Mouse (Mus musculus) kidney, embryonic 15.5 days (tissue): ENCODE measurements around the gene Fhdc1. TPM values are rescaled to one million over a fixed set of nuclear protein-coding genes. Genes with fewer than 3 reads are reported as not detected.

Experiments
- ATAC-seq: fragments of 200-750 bp; cut with Nextera tagmentation; replicated peaks from 2 replicates; pipeline ENCODE4 v1.8.0; 2017; ENCODE audit warnings: moderate TSS enrichment; ENCODE audit not compliant: low FRiP score
- H3K27ac ChIP-seq: fragments of 300-500 bp; sonication (generic); 2 replicates; pipeline ENCODE4 v1.5.1; 2015; ENCODE audit warnings: mild to moderate bottlenecking, inconsistent platforms
- H3K27me3 ChIP-seq: fragments of 300-500 bp; sonication (generic); 2 replicates; pipeline ENCODE4 v1.6.1; 2015; ENCODE audit warnings: inconsistent platforms
- H3K36me3 ChIP-seq: fragments of 300-500 bp; sonication (generic); 2 replicates; pipeline ENCODE4 v1.6.1; 2015; ENCODE audit warnings: inconsistent platforms
- H3K4me1 ChIP-seq: fragments of 300-500 bp; sonication (generic); 2 replicates; pipeline ENCODE4 v1.6.1; 2015; ENCODE audit warnings: inconsistent platforms
- H3K4me2 ChIP-seq: fragments of 300-500 bp; sonication (generic); 2 replicates; pipeline ENCODE4 v1.6.1; 2015; ENCODE audit warnings: moderate library complexity, mild to moderate bottlenecking, inconsistent platforms
- H3K4me3 ChIP-seq: fragments of 300-500 bp; sonication (generic); replicated peaks from 2 replicates; pipeline ENCODE4 v1.5.1; 2015; ENCODE audit warnings: mild to moderate bottlenecking, inconsistent platforms
- H3K9ac ChIP-seq: fragments of 300-500 bp; sonication (generic); 2 replicates; pipeline ENCODE4 v1.6.1; 2015; ENCODE audit warnings: mild to moderate bottlenecking, inconsistent platforms
- H3K9me3 ChIP-seq: fragments of 300-500 bp; sonication (generic); replicated peaks from 2 replicates; pipeline ENCODE4 v1.6.1; 2016; ENCODE audit warnings: inconsistent platforms
- WGBS: fragments of 180-500 bp; shearing (Covaris S2); methylation state at CpG from one replicate; pipeline ENCODE4 v1.1.7; 2015; ENCODE audit warnings: mixed read lengths; 5-methylcytosine and 5-hydroxymethylcytosine counted together
- polyA plus RNA-seq: library from polyadenylated mRNA; unstranded; fragments of >200 nt; fragmentation: Nextera tagmentation; extraction: Ambion mirVana; gene quantifications from 2 replicates; pipeline ENCODE4 v1.2.1, GENCODE M21; 2015

The Fhdc1 gene
- polyA plus RNA-seq, 1 experiment from 2014 or later, result 5.3 TPM

- no peak overlapping the region for H3K4me2 ChIP-seq
- no peak overlapping the region for H3K27ac ChIP-seq
- H3K4me3 ChIP-seq, result no peak overlapping the region
- no peaks in the 10 kb centered on the region for H3K4me1 ChIP-seq
- H3K36me3 ChIP-seq, result peaks cover 9% of the 10 kb centered on the region; the same call in 1 of the 2 replicates
- no peak for ATAC-seq
- H3K27me3 ChIP-seq, result no peaks in the 10 kb centered on the region
- 67% methylated on average over 6 of the region's 6 CpGs for WGBS
- H3K9me3 ChIP-seq, result no peaks in the 10 kb centered on the region
- H3K9ac ChIP-seq, result no peak overlapping the region
These were observed 8.5 kb upstream of the Fhdc1 start for GRCm38 (mm10) chr3:84488716-84489115.

- Histone ChIP-seq H3K36me3 (no peaks in the 10 kb centered on the region), H3K4me3 (no peak overlapping the region), H3K9me3 (no peaks in the 10 kb centered on the region), H3K9ac (no peak overlapping the region), H3K27me3 (peaks cover 15% of the 10 kb centered on the region; the same call in 1 of the 2 replicates), H3K4me1 (peaks cover 14% of the 10 kb centered on the region), H3K4me2 (no peak overlapping the region), H3K27ac (no peak overlapping the region)
- WGBS, result 58% methylated on average over 3 of the region's 3 CpGs
- no peak for ATAC-seq
These were observed 4.7 kb upstream of the Fhdc1 start for GRCm38 (mm10) chr3:84484891-84485290.

DNA sequence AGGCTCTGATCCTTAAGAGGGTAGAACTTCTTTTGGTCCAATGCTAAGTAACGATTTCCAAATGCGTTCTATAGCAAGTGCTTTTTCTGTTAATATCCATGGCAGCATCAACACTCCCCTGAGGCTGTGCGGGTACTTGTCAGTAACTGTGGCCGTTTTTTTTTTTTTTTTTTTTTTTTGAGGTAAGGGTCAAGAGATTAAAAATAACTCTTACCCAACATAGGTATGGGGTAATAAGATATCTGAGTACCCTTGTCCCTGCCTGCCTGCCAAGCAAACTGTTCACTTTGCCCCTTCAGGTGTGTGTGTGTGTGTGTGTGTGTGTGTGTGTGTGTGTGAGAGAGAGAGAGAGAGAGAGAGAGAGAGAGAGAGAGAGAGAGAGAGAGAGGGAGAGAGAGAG is 4.1 kb upstream of the Fhdc1 start:
- H3K9me3 ChIP-seq, result no peaks in the 10 kb centered on the region
- no peak overlapping the region for H3K27ac ChIP-seq
- no peak overlapping the region for H3K4me2 ChIP-seq
- no peak overlapping the region for H3K4me3 ChIP-seq
- 68% methylated on average over 4 of the region's 4 CpGs for WGBS
- no peak for ATAC-seq
- no peak overlapping the region for H3K9ac ChIP-seq
- peaks cover 21% of the 10 kb centered on the region for H3K27me3 ChIP-seq
- H3K4me1 ChIP-seq, result peaks cover 20% of the 10 kb centered on the region
- no peaks in the 10 kb centered on the region for H3K36me3 ChIP-seq

- Histone ChIP-seq H3K9ac (no peak overlapping the region), H3K27me3 (peaks cover 43% of the 10 kb centered on the region), H3K4me1 (peaks cover 31% of the 10 kb centered on the region), H3K36me3 (no peaks in the 10 kb centered on the region), H3K4me3 (no peak overlapping the region), H3K27ac (no peak overlapping the region), H3K9me3 (no peaks in the 10 kb centered on the region), H3K4me2 (no peak overlapping the region)
- no peak for ATAC-seq
- WGBS, result 65% methylated on average over 6 of the region's 6 CpGs
These were observed 1.9 kb upstream of the Fhdc1 start for GRCm38 (mm10) chr3:84482121-84482520.

- no peaks in the 10 kb centered on the region for H3K9me3 ChIP-seq
- peak overlapping the region; percentile 100 for H3K4me2 ChIP-seq
- no peaks in the 10 kb centered on the region for H3K36me3 ChIP-seq
- peak overlapping the region; percentile 69 for H3K4me3 ChIP-seq
- peaks cover 51% of the 10 kb centered on the region for H3K27me3 ChIP-seq
- H3K4me1 ChIP-seq, result peaks cover 31% of the 10 kb centered on the region
- 0 out of 2 replicates have a peak, but pooled peaks have one; percentile 16 for ATAC-seq
- H3K9ac ChIP-seq, result no peak overlapping the region
- 4% methylated on average over 11 of the region's 11 CpGs for WGBS
- H3K27ac ChIP-seq, result no peak overlapping the region
These were observed 875 bp upstream of the Fhdc1 start for GRCm38 (mm10) chr3:84481104-84481503.

DNA sequence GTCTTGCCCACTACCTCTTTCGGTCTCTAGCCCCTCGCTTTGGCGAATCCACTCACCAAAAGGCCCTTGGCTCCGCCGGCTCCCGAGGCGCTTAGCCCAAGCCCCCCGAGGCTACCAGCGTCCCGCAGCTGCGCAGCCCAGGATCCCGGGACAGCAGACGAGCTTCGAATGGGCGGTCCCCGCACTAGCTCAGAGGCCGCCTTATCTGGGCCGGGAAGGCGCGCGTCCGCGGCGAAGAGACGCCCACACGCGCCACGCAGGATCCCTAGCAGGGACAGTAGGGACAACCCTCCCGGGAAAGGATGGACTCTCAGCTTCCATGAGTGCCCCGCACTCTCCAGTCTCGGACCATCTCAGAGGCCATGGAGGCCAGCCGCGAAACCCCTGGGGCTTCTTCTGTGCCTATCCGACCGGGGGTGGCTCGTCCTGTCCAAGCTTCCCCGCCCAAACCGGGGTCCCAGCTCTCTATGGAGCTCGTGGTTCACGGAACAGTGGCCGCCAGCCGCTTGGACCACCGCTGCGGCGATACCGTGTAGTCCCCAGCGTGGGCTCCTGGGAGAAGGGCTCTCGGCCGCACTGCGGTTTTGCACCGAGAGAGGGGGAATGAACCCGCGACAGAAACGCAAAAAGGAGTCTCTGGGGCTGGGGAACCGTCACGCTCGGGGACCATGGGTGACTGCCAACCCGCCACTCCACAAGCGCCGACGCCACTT is 780 bp downstream of the Fhdc1 start:
- WGBS, result under 1% methylated on average over 61 of the region's 61 CpGs
- Histone ChIP-seq H3K4me3 (peak overlapping the region; percentile 69), H3K27ac (no peak overlapping the region), H3K9ac (peak overlapping the region; percentile 60), H3K4me2 (peak overlapping the region; percentile 100), H3K36me3 (no peaks in the 10 kb centered on the region), H3K9me3 (no peaks in the 10 kb centered on the region), H3K27me3 (peaks cover 63% of the 10 kb centered on the region), H3K4me1 (peaks cover 31% of the 10 kb centered on the region)
- ATAC-seq, result peak; percentile 74

DNA sequence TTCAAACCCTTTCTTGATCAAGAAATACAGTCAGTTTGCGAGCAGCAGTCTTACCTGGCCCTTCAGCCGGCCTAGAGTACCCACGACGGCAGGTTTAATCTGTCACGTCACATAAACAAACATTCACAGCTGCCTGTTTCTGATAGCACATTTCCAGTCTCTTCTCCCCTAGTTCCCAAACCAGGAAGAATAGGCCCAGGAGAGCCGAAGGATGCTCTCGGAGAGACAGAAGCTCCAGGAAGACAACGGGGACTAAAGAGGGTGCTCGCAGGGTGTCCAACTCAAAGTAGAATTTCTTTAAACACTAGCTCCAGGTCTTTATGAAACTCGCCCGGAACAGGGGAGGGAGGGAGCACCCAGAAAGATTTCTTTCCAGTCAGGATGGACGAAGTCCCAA is 1.3 kb downstream of the Fhdc1 start:
- WGBS, result 4% methylated on average over 12 of the region's 12 CpGs
- peaks cover 63% of the 10 kb centered on the region for H3K27me3 ChIP-seq
- H3K9me3 ChIP-seq, result no peaks in the 10 kb centered on the region
- peaks cover 35% of the 10 kb centered on the region for H3K4me1 ChIP-seq
- H3K36me3 ChIP-seq, result no peaks in the 10 kb centered on the region
- peak overlapping the region; percentile 69 for H3K4me3 ChIP-seq
- H3K9ac ChIP-seq, result peak overlapping the region; percentile 60
- ATAC-seq, result no peak
- no peak overlapping the region for H3K27ac ChIP-seq
- peak overlapping the region; percentile 100 for H3K4me2 ChIP-seq

DNA sequence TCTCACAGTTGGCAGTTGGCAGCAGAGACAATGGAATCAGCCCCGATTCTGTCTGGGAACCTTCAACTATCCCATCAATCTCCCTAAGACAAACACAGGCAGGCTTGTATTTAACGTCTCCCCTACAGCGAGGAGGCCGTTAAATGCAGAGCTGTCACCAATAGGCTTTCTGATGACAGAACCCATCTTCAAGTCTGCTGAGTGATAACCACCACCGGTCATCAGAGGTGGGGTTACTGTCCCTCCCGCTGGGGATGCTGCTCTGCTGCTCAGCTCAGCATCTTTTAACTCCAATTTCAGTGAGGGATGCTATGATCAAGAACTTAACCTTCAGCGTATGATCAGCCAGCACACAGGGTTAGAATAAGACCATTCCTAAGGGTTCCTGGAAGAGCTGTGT is 2.0 kb downstream of the Fhdc1 start:
- Histone ChIP-seq H3K4me3 (peak overlapping the region; percentile 69), H3K36me3 (no peaks in the 10 kb centered on the region), H3K27me3 (peaks cover 63% of the 10 kb centered on the region), H3K4me1 (peaks cover 41% of the 10 kb centered on the region), H3K9me3 (no peaks in the 10 kb centered on the region), H3K9ac (no peak overlapping the region), H3K4me2 (peak overlapping the region; percentile 100; the same call in 1 of the 2 replicates), H3K27ac (no peak overlapping the region)
- no peak for ATAC-seq
- WGBS, result 6% methylated on average over 7 of the region's 7 CpGs

- H3K4me1 ChIP-seq, result peaks cover 47% of the 10 kb centered on the region
- no peak overlapping the region for H3K4me2 ChIP-seq
- no peak overlapping the region for H3K27ac ChIP-seq
- H3K27me3 ChIP-seq, result peaks cover 61% of the 10 kb centered on the region
- no peaks in the 10 kb centered on the region for H3K9me3 ChIP-seq
- no peak for ATAC-seq
- H3K9ac ChIP-seq, result no peak overlapping the region
- H3K4me3 ChIP-seq, result no peak overlapping the region
- H3K36me3 ChIP-seq, result no peaks in the 10 kb centered on the region
- WGBS, result 87% methylated on average over 1 of the region's 1 CpGs
These were observed 2.7 kb downstream of the Fhdc1 start for GRCm38 (mm10) chr3:84477498-84477897.

GRCm38 (mm10) chr3:84474981-84475775 is 5.1 kb downstream of the Fhdc1 start:
- H3K36me3 ChIP-seq, result no peaks in the 10 kb centered on the region
- no peak overlapping the region for H3K9ac ChIP-seq
- H3K4me1 ChIP-seq, result peaks cover 40% of the 10 kb centered on the region
- H3K4me2 ChIP-seq, result no peak overlapping the region
- 88% methylated on average over 12 of the region's 12 CpGs for WGBS
- H3K9me3 ChIP-seq, result no peaks in the 10 kb centered on the region
- H3K27ac ChIP-seq, result no peak overlapping the region
- H3K4me3 ChIP-seq, result no peak overlapping the region
- no peak for ATAC-seq
- peaks cover 51% of the 10 kb centered on the region for H3K27me3 ChIP-seq

GRCm38 (mm10) chr3:84474398-84474797 is 5.8 kb downstream of the Fhdc1 start:
- no peak overlapping the region for H3K4me2 ChIP-seq
- ATAC-seq, result no peak

GRCm38 (mm10) chr3:84472955-84473354 is 7.3 kb downstream of the Fhdc1 start:
- Histone ChIP-seq H3K36me3 (no peaks in the 10 kb centered on the region), H3K9ac (no peak overlapping the region), H3K27ac (peak overlapping the region; percentile 13; the same call in 1 of the 2 replicates), H3K4me2 (no peak overlapping the region), H3K9me3 (no peaks in the 10 kb centered on the region), H3K4me3 (no peak overlapping the region), H3K27me3 (peaks cover 28% of the 10 kb centered on the region), H3K4me1 (peaks cover 23% of the 10 kb centered on the region)
- ATAC-seq, result no peak
- WGBS, result 42% methylated on average over 5 of the region's 5 CpGs

More at GRCm38 (mm10) chr3:84474398-84474797, 5.8 kb downstream of the Fhdc1 start:
- no peak overlapping the region for H3K9ac ChIP-seq
- 81% methylated on average over 6 of the region's 6 CpGs for WGBS
- no peaks in the 10 kb centered on the region for H3K36me3 ChIP-seq
- H3K4me1 ChIP-seq, result peaks cover 32% of the 10 kb centered on the region
- no peak overlapping the region for H3K4me3 ChIP-seq
- peaks cover 43% of the 10 kb centered on the region for H3K27me3 ChIP-seq
- no peak overlapping the region for H3K27ac ChIP-seq
- no peaks in the 10 kb centered on the region for H3K9me3 ChIP-seq
